Mouse (Mus musculus) CD4-positive helper T cell, adult 2 months (primary cell): ENCODE data around the gene Bach2.
A peak's percentile ranks its signal among the peaks of the same experiment; 100 is the strongest.

Experiments
- DNase-seq: peaks from one replicate; pipeline ENCODE4 v3.0.0-alpha.2; 2012; ENCODE audit warnings: low read depth, missing footprints, low spot score

Gene Bach2

GRCm38 (mm10) chr4:32327626-32328025, 89.0 kb downstream of the Bach2 start:
- no peak for DNase-seq

DNA sequence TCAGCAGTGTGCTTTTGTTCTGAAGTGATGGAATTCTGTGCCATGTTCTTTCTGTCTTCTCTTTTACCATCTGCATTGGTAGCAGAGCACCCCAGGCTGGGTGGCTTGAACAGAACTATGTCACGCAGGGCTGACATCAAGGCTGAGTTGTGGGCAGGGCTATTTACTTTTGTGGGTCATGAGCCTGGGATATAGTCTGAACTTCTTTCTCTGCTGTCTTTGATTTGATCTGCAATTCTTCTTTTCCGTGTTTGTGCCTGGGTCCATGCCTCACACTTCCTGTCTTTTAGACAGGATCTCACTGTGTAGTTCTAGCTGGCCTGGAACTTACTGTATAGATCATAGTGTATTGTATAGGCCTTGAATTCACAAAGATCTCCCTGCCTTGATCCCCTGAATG, 90.0 kb downstream of the Bach2 start:
- DNase-seq: no peak

- DNase-seq: peak; percentile 56
These were observed 92.1 kb downstream of the Bach2 start for GRCm38 (mm10) chr4:32330584-32331314.

- DNase-seq: no peak
These were observed 93.4 kb downstream of the Bach2 start for GRCm38 (mm10) chr4:32332028-32332427.

DNA sequence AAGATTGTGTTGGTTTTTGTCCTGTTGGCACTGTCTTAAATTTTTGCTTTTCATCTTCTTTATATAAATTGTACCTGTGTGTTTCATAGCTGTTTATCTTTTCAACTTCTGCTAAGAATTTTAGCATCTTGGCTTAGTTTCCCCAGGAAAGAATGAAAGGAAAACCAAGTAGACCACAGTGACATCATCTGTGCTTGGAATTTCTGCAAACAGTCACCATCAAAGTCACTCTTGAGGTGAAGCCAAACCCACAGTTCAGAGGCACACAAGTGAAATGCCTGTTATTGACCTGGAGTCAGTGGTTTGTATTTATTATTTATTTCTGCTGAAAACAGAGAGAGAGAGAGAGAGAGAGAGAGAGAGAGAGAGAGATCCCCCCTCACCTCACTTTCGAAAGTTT, 95.5 kb downstream of the Bach2 start:
- DNase-seq: peak; percentile 49

DNA sequence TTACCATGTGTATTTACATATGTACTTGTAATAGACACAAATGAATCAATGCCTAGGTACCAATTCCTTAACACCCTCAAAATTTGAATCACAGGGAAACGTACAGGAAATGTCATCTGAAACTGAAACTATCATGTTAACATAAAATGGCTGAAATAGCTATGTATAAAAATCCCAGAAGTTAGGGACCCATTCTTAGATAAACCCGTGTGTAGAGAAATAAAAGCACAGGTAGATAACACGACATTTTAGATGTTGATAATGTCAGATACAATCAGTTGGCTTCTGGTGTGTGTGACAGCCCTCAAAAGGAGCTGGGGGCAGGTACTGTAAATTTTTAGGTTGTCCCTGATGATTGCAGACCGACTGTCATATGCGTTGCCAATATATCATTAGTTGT, 96.2 kb downstream of the Bach2 start:
- peak; percentile 50 for DNase-seq

GRCm38 (mm10) chr4:32335659-32336058, 97.1 kb downstream of the Bach2 start:
- DNase-seq: peak; percentile 81

DNA sequence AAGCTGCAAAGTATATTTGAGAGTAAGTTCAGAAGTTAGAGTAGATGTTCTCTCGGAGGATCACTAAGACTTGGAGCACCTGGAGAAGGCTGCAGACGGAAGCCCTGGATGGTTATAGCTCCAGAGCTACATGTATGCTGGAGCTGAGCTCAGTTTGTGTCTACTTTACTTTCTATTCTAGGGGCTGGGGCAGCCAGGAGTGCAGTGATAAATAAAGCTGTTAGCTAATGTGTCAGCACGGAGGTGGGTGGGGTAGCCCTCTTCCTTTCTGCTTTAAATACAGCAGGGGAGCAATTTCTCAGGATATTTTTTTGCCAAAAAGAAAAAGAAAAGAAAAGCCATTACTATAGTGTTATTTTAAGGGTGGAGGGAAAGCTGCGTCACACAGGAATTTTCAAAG, 98.0 kb downstream of the Bach2 start:
- DNase-seq: no peak

DNA sequence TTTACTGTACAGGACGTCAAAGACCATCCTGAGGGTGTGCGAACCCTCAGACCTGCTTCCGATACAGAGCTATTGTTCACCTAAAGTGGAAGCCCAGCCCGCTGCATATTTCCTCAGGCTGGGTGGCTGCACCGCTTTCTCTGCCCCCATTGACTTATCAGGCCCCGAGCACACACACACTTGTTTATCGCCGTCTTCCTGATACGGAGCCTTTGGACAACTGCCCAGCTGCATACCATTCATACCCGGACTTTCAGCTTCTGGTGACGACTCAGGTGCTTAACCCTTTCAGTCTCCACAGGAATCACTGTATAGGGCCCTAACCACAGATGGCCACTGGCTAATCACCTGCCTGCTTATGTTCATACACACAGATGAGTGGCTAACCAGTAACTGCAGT, 99.0 kb downstream of the Bach2 start:
- DNase-seq: no peak

DNA sequence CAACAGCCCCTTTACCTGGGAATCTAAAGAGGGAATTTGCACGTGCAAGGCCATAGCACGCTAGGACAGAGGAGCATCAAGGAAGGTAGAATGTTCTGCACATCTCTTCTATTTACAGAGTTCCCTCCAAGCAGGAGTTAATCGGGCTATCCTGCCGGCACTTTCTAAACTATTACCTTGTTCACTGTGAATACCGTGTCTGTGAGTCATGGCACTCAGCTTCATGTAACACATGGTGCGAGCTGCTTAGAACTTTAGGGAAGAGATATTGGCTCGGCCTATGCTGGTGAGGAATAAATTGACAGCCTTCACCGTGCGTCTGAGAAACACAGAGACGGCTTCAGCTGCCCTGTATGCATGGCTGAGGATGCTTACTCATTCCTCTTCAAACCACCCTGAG, 99.8 kb downstream of the Bach2 start:
- no peak for DNase-seq

- DNase-seq: no peak
These were observed 102.2 kb downstream of the Bach2 start for GRCm38 (mm10) chr4:32340844-32341243.

GRCm38 (mm10) chr4:32342269-32342668, 103.7 kb downstream of the Bach2 start:
- peak; percentile 63 for DNase-seq

DNA sequence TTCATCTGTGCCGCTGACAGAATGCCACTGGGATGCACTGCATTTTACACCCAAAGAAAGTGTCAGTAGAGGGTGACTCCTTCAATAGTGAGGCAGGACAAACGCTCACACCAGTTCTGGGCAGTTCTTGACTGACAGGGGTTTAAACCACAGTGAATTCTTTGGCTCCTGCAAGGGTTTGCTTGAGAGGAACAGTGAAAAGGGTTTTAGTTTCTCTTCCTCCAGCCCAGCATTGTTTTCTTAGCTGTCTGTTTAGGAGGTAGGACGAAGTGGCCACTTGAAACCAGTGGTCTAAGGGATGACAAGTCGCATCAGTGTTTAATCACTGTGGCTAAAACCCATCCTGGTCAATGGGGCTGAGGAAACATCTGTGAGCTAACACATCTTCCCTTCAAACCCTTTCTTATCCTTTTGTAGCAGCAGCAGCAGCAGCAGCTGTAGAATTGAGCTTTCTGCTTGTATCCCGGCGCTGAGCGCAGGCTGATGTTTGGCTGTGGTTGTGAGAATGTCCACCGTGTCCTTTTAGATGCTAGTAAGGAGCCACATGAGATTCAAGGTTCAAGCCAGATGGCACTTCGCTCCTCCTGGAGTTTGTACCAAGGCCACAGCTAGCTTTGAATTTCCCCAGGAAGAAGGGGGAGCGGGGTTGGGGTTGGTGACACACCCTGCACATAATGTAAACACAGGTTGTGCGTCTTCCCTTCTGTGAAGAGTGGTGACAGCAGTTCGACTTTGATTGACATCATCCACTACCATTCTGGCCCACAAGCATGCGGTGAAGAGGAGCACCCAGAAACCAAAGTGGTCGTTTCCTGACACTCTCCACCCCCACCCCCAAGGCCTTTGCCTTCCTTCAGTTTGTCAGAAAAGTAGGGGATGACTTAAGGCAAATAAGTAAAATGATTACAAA, 104.9 kb downstream of the Bach2 start:
- DNase-seq: peak; percentile 84

DNA sequence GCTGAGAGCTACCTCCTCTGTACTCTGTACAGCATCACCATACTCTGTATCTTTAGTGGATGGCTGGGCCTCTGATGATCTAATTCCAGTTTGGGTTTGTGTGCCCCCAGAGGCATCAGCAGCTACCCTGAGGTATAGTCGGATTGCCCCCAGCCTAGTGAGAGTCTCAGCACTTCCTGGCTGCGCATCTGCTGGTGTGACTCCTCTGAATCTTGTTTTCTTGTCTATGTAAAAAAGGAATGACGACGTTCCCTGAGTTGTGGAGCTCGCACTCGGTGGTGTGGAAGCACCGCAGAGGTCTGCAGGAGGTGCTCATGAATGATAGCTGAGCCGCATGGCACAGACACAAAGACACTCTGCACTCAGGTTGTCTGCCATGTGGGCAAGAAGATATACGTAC, 105.7 kb downstream of the Bach2 start:
- DNase-seq: peak; percentile 38

- DNase-seq: no peak
These were observed 108.6 kb downstream of the Bach2 start for GRCm38 (mm10) chr4:32347202-32347601.

GRCm38 (mm10) chr4:32347711-32348110, 109.1 kb downstream of the Bach2 start:
- no peak for DNase-seq

DNA sequence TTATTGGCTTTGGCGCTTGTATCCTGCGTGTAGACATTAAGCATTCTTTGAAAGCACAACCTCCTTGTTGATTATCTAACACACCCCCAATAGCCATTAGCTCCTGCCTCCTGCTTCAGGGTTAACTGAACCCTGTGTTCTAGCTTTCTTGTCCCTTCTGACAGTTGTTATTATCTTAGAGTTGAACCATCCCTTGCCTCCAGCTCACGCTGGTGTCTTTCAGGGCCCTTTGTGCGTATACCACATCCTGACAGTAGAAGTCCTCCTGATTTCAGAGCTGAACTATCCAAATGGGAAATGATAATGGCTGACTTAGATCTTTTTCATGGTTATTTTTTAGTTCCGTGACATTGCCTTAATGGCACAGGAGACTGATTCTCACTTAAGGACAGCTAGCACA, 110.8 kb downstream of the Bach2 start:
- no peak for DNase-seq

DNA sequence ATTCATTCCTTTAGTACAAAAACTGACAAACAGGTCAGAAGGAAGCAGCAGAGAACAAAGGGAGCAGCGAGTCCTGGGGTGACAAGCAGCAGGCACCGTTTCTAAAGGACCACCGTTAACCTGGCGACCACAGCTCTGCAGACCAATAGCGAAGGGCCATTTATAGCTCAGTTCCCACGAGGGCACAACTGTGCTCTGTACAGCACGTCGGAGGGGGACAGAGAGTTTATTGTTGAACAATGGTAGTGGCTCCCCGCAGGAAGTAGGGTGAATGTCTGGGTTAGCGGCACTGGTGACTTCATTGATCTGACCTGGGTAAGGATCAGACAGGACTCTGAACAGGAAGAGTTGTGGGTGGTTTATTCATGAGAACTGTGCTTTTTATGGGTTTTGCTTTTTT, 112.6 kb downstream of the Bach2 start:
- DNase-seq: peak; percentile 62

DNA sequence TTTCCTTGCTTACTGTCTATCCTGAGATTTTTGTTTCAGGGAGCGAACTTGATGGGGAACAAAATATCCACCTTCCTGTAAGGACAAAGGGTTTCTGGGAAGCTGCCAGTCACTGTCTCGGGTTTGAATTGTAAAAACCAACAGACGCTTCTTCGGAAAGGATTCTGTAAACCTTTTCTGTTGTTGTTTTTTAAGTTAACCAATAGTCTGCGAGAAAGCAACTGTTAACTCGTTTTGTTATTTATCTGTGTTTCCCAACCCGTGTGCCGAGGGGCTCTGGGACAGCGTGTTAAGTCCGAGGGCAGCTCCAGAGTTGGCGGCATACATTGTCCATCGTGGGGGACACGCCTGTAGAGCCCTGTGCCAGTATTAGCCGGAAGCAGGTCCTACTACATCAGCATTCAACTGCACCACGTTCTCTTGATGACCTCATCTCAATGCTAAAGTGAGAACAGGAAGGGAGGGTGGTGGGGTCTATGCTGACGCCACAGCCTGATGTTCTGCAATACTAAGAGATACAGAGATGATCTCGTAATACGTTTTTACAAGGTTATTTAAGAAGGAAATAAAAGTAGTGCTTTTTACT, 113.2 kb downstream of the Bach2 start:
- DNase-seq: peak; percentile 70

GRCm38 (mm10) chr4:32352442-32352841, 113.8 kb downstream of the Bach2 start:
- no peak for DNase-seq

GRCm38 (mm10) chr4:32352842-32353241, 114.2 kb downstream of the Bach2 start:
- no peak for DNase-seq

DNA sequence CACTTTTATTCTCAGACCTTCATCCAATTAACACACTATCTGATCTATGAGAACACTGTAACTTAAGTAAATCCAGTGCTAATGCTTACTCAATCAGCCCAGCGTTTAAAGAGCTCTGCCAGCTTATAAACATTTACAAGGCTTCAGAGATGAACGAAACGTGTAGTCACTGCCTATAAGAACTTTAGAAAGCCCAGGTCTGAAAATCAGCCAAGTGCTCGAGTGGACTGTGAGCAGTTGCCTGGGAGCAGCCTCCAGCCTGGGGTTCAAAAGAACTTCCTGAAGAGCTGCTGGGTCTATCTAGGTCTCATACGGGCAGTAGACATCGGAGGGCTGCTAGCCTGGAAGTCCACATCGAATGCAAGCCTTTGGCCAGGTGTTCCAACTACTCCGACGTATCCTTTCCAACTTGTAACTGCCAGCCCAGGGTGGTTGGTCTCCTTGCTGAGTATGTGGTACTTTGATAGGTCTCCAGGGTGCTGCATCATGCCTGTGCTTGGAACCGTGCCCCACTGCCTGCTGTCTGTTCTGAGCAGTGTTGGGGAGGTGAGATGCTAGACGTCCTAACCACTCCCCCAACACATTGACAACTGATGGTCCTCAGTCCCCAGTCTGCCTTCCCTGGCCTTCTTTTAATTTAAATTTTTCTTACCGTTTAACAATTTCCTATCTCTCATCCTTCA, 117.5 kb downstream of the Bach2 start:
- DNase-seq: no peak
